Mouse (Mus musculus) lung, adult 2 months (tissue): ENCODE data around the gene Cdh12.

Source experiments
- CTCF ChIP-seq: fragments of 200-500 bp; IDR thresholded peaks from 2 replicates; pipeline ENCODE4 v1.5.1; 2011; ENCODE audit warnings: mild to moderate bottlenecking, low read length, control low read depth; ENCODE audit not compliant: insufficient read depth
- POLR2A ChIP-seq: fragments of 200-500 bp; IDR thresholded peaks from 2 replicates; pipeline ENCODE4 v1.6.1; 2011; ENCODE audit warnings: low read depth, mild to moderate bottlenecking, control low read depth, low read length, borderline replicate concordance; ENCODE audit errors: extremely low read depth

GRCm38 (mm10) chr15:20667350-20667749, 218.3 kb downstream of the Cdh12 start:
- TF ChIP-seq POLR2A: no peak
- TF ChIP-seq CTCF: no peak
